Mouse (Mus musculus) limb, embryonic 11.5 days (tissue): ENCODE data around the gene 3110001I22Rik. TPM values are rescaled to one million over a fixed set of nuclear protein-coding genes. Genes with fewer than 3 reads are reported as not detected.
"Not testable (repeated sequence)": the region's sequence is repeated elsewhere in the genome, so short reads cannot be mapped to it uniquely, and the experiment has no call there.

Experiments used
- ATAC-seq: fragments of 200-750 bp; cut with Nextera tagmentation; 2 replicates; pipeline ENCODE4 v1.8.0; 2017; ENCODE audit warnings: low read depth; ENCODE audit not compliant: insufficient number of reproducible peaks, low FRiP score, low TSS enrichment
- DNase-seq: peaks from one replicate; pipeline ENCODE4 v3.0.0-alpha.2; 2015; ENCODE audit warnings: low spot score
- H3K27ac ChIP-seq: fragments of 300-500 bp; sonication (generic); replicated peaks from 2 replicates; pipeline ENCODE4 v1.5.1; 2014; ENCODE audit warnings: low read depth, mild to moderate bottlenecking, low read length
- H3K27me3 ChIP-seq: fragments of 300-500 bp; sonication (generic); 2 replicates; pipeline ENCODE4 v1.6.1; 2014; ENCODE audit warnings: mild to moderate bottlenecking, low read length, mixed read lengths; ENCODE audit not compliant: control insufficient read depth, insufficient read depth
- H3K36me3 ChIP-seq: fragments of 300-500 bp; sonication (generic); 2 replicates; pipeline ENCODE4 v1.6.1; 2014; ENCODE audit warnings: mild to moderate bottlenecking, low read length, moderate library complexity, mixed read lengths; ENCODE audit not compliant: control insufficient read depth, insufficient read depth
- H3K4me1 ChIP-seq: fragments of 300-500 bp; sonication (generic); 2 replicates; pipeline ENCODE4 v1.6.1; 2014; ENCODE audit warnings: low read length, mixed read lengths; ENCODE audit not compliant: control insufficient read depth, insufficient read depth
- H3K4me2 ChIP-seq: fragments of 300-500 bp; sonication (generic); 2 replicates; pipeline ENCODE4 v1.6.1; 2014; ENCODE audit warnings: low read depth, mild to moderate bottlenecking, moderate library complexity; ENCODE audit not compliant: severe bottlenecking
- H3K4me3 ChIP-seq: fragments of 300-500 bp; sonication (generic); 2 replicates; pipeline ENCODE4 v1.5.1; 2014; ENCODE audit warnings: low read depth, low read length
- H3K9ac ChIP-seq: fragments of 300-500 bp; sonication (generic); 2 replicates; pipeline ENCODE4 v1.6.1; 2014; ENCODE audit warnings: mild to moderate bottlenecking, low read length
- H3K9me3 ChIP-seq: fragments of 300-500 bp; sonication (generic); 2 replicates; pipeline ENCODE4 v1.6.1; 2016; ENCODE audit warnings: low read length; ENCODE audit not compliant: control insufficient read depth
- WGBS: fragments of 180-500 bp; shearing (Covaris S2); extraction: QIAGEN DNeasy Blood & Tissue Kit; methylation state at CpG from one replicate; pipeline ENCODE4 v1.1.7; 2014; 5-methylcytosine and 5-hydroxymethylcytosine counted together
- polyA plus RNA-seq: library from polyadenylated mRNA; unstranded; fragments of >200 nt; fragmentation: Nextera tagmentation; extraction: Ambion mirVana; gene quantifications from 2 replicates; pipeline ENCODE4 v1.2.1, GENCODE M21; 2014

Gene 3110001I22Rik
- polyA plus RNA-seq, 1 experiment from 2014 or later = 9.9 TPM

DNA sequence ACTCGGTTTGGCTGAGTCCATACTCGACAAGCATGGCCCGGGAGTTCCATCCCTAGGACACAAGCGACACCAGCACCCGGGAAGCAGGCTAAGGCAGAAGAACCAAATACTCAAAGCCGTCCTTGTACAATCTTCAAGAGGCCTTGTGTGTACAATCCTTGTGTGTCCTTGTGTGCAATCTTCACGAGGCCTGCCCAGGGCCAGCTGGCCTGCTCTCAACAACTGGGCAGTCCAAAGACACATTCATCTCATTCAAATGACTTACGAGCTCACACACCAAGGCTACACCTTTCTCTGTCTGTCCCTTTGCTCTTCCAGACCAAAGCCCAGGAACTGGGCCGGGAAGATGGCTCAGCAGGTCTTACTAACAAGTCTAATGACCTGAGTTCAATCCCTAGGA, 11.0 kb upstream of the 3110001I22Rik start:
- Histone ChIP-seq H3K4me1 (no peaks in the 10 kb centered on the region), H3K36me3 (peaks cover 4% of the 10 kb centered on the region; the same call in 1 of the 2 replicates), H3K9me3 (no peaks in the 10 kb centered on the region), H3K27ac (no peak overlapping the region), H3K9ac (no peak overlapping the region), H3K27me3 (no peaks in the 10 kb centered on the region), H3K4me3 (no peak overlapping the region), H3K4me2 (no peak overlapping the region)
- ATAC-seq = no peak
- no peak for DNase-seq
- WGBS = 93% methylated on average over 9 of the region's 9 CpGs

DNA sequence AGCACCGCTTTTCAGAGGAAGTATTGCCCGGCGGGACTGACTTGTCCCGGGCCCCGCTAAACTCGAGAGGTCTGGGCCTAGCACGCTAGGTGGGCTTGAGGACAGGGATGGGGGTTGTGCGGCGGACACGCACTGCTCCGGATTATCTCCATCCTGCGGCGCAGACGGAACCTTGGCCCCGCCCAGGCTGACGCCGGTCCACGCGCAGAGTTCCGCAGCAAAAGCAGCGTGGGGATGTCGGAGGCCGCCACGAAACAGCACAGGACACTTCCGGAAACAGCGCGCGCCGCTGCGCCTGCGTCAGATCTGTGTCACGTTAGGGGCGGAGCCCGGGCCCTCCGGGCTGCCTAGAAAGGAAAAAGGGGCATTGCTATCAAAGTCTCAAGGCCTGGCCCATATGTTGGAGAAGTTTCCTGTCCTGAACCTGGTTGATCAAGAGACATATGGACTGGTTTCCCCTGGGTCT, 3.8 kb upstream of the 3110001I22Rik start, which contains the start of gene Parn:
TSS of gene Parn (minus strand) at position 293 of the 466 bp plus-strand sequence.
- H3K27ac ChIP-seq = no peak within 1 kb of the TSS; the same call in 1 of the 2 replicates
- H3K27me3 ChIP-seq = no peaks in the 10 kb centered on the region
- ATAC-seq (peak; percentile 86), DNase-seq (peak; percentile 94)
- H3K4me1 ChIP-seq = peaks cover 6% of the 10 kb centered on the region; the same call in 1 of the 2 replicates
- peak within 1 kb of the TSS; percentile 72 for H3K4me3 ChIP-seq
- peak within 1 kb of the TSS; percentile 64 for H3K4me2 ChIP-seq
- H3K36me3 ChIP-seq = peaks cover 2% of the 10 kb centered on the region; the same call in 1 of the 2 replicates
- peak within 1 kb of the TSS; percentile 80 for H3K9ac ChIP-seq
- H3K9me3 ChIP-seq = no peaks in the 10 kb centered on the region
- WGBS = under 1% methylated on average over 35 of the region's 35 CpGs

DNA sequence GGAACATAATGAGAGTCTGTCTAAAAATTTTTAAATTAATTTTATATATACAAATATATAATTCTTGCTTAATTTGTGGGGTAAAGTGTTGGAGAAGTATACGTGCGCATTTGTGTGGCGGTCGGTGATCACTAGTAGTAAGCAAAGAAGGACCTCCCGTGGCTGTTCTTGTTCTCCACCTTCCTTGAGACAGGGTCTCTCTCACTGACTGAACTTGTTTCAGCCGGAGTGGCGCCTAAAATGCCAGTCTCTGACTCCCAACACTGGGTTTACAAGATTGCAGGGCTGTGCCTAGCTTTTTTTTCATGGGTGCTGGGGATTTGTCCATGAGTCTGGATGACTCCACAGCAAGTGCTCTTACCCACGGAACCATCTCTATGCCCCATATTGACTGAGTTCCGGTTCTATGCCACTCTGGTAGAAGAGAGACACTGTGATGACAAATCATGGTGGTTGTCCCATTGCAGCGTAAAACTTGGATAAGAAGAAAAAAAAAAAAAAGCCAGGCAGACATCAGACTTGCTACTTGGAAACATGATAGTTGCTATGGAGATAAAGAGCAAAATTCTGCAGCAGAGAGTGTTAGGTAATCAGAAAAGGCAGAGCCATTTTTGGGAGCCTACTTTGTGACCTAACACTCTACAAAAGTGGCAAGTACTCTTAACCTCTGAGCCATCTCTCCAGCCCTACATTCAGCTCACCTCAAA, 3.2 kb upstream of the 3110001I22Rik start:
- Histone ChIP-seq H3K4me1 (peaks cover 9% of the 10 kb centered on the region; the same call in 1 of the 2 replicates), H3K27ac (no peak overlapping the region; the same call in 1 of the 2 replicates), H3K9ac (peak overlapping the region; percentile 80), H3K9me3 (no peaks in the 10 kb centered on the region), H3K4me2 (peak overlapping the region; percentile 64; the same call in 1 of the 2 replicates), H3K36me3 (0 out of 2 replicates have a peak, but pooled peaks cover 2% of the 10 kb centered on the region), H3K4me3 (peak overlapping the region; percentile 72), H3K27me3 (no peaks in the 10 kb centered on the region)
- ATAC-seq (no peak), DNase-seq (no peak)
- 82% methylated on average over 10 of the region's 10 CpGs for WGBS

DNA sequence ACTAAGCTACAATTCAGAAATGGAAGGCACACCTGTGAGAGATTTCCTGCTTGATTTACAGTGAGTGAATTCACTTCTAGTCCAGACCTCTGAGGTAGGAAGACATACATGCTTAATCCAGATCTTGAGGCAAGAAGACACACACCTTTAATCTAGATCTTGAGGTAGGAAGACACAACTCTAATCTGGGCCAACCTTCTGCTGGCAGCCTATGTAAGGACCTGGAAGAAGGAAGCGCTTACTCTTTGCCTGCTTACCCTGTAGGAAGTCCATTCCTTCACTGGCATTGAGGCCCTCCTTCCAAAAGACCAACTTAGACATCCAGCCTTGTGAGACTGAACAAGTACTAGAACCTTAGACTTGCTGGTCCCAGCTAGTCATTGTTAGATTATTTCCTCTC, 2.4 kb upstream of the 3110001I22Rik start:
- WGBS = 95% methylated on average over 1 of the region's 1 CpGs
- no peak overlapping the region for H3K9ac ChIP-seq
- no peaks in the 10 kb centered on the region for H3K27me3 ChIP-seq
- ATAC-seq (no peak), DNase-seq (no peak)
- H3K4me1 ChIP-seq = peaks cover 9% of the 10 kb centered on the region; the same call in 1 of the 2 replicates
- H3K4me2 ChIP-seq = no peak overlapping the region
- no peak overlapping the region for H3K27ac ChIP-seq
- 0 out of 2 replicates have a peak, but pooled peaks cover 2% of the 10 kb centered on the region for H3K36me3 ChIP-seq
- no peaks in the 10 kb centered on the region for H3K9me3 ChIP-seq
- no peak overlapping the region for H3K4me3 ChIP-seq

DNA sequence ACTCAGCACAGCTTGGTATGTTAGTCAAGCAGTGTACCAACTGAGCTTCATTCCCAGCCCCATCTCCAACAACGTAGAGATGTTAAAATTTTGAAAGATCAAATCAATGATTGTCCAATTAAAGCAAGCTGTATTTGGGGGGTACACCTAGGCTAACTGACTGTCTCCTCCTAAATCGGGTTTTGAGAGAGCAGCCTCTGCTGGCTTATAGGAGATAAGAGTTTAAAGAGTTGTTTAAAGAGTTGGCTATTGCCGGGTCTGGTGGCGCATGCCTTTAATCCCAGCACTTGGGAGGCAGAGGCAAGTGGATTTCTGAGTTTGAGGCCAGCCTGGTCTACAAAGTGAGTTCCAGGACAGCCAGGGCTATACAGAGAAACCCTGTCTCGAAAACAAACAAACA, 833 bp upstream of the 3110001I22Rik start:
- not testable (repeated sequence) for DNase-seq, H3K4me3 ChIP-seq, H3K27me3 ChIP-seq, H3K4me1 ChIP-seq, H3K27ac ChIP-seq, H3K36me3 ChIP-seq, ATAC-seq, H3K9me3 ChIP-seq, H3K9ac ChIP-seq
- 77% methylated on average over 5 of the region's 5 CpGs for WGBS
- H3K4me2 ChIP-seq = peak overlapping the region; percentile 71; the same call in 1 of the 2 replicates

DNA sequence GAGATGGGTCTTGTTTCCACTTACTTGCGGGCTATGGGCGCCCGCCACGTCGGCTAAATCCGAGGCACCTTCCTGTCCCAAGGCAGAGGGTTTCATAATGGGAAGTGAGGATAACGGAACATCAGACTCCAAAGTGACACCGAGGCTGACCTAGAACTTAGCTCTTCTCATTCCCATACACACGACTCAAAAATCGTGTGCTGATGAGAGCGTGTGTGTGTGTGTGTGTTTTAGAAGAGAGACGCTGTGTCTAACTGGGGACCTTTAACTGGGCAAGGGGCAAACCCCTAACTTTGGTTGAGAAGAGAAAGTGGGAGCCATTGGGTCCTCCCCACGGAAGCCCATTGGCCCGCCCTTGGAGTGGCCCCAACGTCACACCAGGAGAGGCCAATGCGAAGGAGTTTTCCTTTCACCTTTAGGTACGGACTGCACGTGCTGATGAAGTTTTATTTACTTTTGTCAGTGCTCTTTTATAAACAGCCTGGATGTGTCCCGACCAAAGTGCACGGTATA, 713 bp downstream of the 3110001I22Rik start:
- Histone ChIP-seq H3K9ac (peak overlapping the region; percentile 94), H3K27me3 (no peaks in the 10 kb centered on the region), H3K9me3 (no peaks in the 10 kb centered on the region), H3K4me2 (peak overlapping the region; percentile 71), H3K4me3 (peak overlapping the region; percentile 95), H3K4me1 (peaks cover 5% of the 10 kb centered on the region; the same call in 1 of the 2 replicates), H3K36me3 (no peaks in the 10 kb centered on the region), H3K27ac (no peak overlapping the region)
- ATAC-seq (peak; percentile 22; the same call in 1 of the 2 replicates), DNase-seq (peak; percentile 70)
- WGBS = under 1% methylated on average over 20 of the region's 20 CpGs

DNA sequence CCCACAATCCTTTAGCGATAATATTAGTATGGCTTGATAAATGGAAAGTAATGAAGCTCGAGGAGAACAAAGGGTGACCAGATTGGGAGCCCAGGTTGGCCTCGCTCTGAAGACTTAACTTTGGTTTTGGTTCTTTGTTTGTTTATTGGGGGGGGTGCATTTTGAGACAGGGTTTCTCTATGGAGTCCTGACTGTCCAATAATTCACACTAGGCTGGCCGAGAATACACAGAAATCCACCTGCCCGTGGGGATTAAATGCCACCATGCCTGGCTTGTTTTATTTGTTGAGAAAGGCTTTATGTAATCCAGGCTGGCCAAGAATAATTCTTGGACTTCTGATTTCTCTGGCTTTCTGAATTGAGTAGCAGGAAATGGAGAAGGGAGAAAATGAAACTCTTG, 1.4 kb downstream of the 3110001I22Rik start:
- 88% methylated on average over 5 of the region's 5 CpGs for WGBS
- no peak for DNase-seq
- Histone ChIP-seq H3K4me1 (peaks cover 5% of the 10 kb centered on the region; the same call in 1 of the 2 replicates), H3K9ac (no peak overlapping the region), H3K4me2 (peak overlapping the region; percentile 71), H3K9me3 (no peaks in the 10 kb centered on the region), H3K4me3 (no peak overlapping the region; the same call in 1 of the 2 replicates), H3K36me3 (no peaks in the 10 kb centered on the region), H3K27ac (no peak overlapping the region), H3K27me3 (no peaks in the 10 kb centered on the region)
- ATAC-seq = no peak

DNA sequence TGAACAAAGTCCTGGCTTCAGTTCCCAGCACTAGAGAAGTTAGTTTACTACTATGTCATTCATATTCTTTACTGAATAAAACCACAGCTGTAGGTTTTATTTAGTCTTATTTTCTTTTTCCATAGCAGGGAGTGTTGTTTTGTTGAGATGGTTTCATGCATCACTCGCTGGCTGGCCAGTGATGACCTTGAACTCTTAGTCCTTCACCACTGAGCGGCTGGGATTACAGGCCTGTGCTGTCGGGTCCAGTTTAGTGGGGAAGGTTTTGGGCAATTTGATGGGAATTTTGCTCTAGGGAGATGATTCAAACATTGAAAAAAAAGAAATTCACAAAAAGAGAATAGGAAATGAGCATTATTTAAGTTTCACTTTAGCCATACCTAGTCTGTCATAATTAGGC, 2.8 kb downstream of the 3110001I22Rik start:
- DNase-seq = no peak

More for the DNA sequence above, 2.8 kb downstream of the 3110001I22Rik start:
- no peak overlapping the region for H3K4me2 ChIP-seq
- no peak overlapping the region for H3K9ac ChIP-seq
- H3K36me3 ChIP-seq = no peaks in the 10 kb centered on the region
- no peaks in the 10 kb centered on the region for H3K9me3 ChIP-seq
- ATAC-seq = no peak
- peaks cover 5% of the 10 kb centered on the region; the same call in 1 of the 2 replicates for H3K4me1 ChIP-seq
- H3K4me3 ChIP-seq = no peak overlapping the region
- WGBS = 88% methylated on average over 3 of the region's 3 CpGs
- no peaks in the 10 kb centered on the region for H3K27me3 ChIP-seq
- no peak overlapping the region for H3K27ac ChIP-seq
